Mouse (Mus musculus): ENCODE results near the gene Cbx8.

The Cbx8 gene

GRCm38 (mm10) chr11:119051426-119051825 is 10.7 kb upstream of the Cbx8 start:
- in situ Hi-C loops (cut with MboI), result loop anchor here (5.0 kb wide), 1 partner anchor 41 kb away; no protein-coding TSS in a partner anchor

GRCm38 (mm10) chr11:119050361-119050760 is 9.6 kb upstream of the Cbx8 start:
- in situ Hi-C loops (cut with MboI), result loop anchor here (5.0 kb wide), 1 partner anchor 42 kb away; no protein-coding TSS in a partner anchor

GRCm38 (mm10) chr11:119048133-119048510 is 7.4 kb upstream of the Cbx8 start:
- in situ Hi-C loops (cut with MboI), result no loop called here

- in situ Hi-C loops (cut with MboI), result no loop called here
These were observed 6.7 kb upstream of the Cbx8 start for GRCm38 (mm10) chr11:119047261-119048132.

- in situ Hi-C loops (cut with MboI), result no loop called here
These were observed 6.0 kb upstream of the Cbx8 start for GRCm38 (mm10) chr11:119046601-119047245.

GRCm38 (mm10) chr11:119044551-119045337 is 4.0 kb upstream of the Cbx8 start:
- in situ Hi-C loops (cut with MboI), result no loop called here

DNA sequence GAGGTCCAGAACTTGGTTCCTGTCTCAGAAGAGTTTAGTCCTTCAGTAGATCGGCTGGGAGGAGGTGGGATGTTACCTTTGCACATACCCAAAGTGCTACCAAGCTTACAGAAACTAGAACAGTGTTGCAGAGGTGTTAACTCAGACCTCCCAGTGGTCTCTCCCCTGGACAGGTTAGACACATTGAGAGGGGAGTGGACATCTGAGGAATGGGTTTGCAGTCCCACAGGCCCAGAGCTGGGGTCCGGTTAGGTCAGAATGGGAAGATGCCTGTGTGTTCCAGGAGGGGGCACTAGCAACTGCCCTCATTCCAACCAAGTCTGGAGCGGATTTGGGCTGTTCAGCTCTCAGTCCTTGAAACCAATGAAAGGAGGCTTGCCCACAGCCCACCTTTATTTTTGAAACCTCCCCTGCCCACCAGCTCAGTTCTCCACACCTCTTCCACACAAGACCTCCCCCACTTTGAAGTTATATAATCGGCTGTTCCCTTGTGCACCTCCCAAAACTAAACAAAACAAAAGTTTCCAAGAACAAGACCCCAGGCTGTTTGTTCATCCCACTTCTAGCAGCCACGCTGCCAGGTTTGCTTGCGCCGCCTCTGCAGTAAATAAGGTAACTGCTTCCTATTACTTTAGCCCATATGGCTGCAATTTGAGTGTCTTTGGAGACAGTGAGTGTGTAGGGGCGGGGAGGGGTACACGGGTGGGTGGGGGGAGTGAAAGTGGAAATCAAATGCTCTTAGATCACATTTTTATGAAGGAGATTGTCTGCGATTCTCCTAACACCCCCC is 3.2 kb upstream of the Cbx8 start:
- in situ Hi-C loops (cut with MboI), result no loop called here

GRCm38 (mm10) chr11:119043273-119043540 is 2.4 kb upstream of the Cbx8 start:
- in situ Hi-C loops (cut with MboI), result no loop called here

GRCm38 (mm10) chr11:119042466-119043272 is 1.9 kb upstream of the Cbx8 start:
- in situ Hi-C loops (cut with MboI), result no loop called here

DNA sequence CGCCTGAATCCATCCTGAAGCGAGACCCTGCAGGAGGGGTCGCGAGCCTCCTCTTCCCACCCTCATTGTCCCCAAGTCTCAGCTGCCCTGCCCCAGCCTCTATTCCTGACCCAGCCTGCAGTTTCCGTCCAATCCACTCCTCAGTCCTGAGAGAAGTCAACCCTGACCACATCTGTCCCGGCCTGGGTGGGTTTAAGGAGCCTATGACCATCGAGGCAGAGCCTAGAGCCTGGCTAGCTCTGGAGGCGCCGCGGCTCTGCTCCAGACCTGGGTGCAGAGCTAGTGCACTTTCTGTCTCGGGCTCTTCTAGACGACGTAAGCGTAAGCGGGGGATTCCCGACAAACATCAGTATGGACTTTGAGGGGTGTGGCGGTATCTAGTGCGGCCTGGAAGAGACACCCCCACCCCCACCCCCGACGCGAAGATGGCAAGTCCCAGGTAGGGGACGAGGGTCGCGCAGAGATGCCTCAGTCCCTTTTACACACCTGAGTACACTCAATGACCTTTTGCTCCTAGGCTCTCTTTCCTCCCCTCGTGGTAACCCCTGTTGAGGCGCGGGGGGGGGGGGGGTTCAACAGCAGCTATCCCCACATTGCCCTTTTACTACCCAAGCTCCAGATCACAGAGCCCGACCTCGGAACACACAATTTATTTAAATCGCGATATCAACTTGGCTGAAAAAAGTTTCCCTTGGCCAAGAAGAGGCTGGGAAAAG is 1.1 kb upstream of the Cbx8 start:
- in situ Hi-C loops (cut with MboI), result no loop called here

GRCm38 (mm10) chr11:119041325-119041716 is 552 bp upstream of the Cbx8 start:
- in situ Hi-C loops (cut with MboI), result no loop called here

DNA sequence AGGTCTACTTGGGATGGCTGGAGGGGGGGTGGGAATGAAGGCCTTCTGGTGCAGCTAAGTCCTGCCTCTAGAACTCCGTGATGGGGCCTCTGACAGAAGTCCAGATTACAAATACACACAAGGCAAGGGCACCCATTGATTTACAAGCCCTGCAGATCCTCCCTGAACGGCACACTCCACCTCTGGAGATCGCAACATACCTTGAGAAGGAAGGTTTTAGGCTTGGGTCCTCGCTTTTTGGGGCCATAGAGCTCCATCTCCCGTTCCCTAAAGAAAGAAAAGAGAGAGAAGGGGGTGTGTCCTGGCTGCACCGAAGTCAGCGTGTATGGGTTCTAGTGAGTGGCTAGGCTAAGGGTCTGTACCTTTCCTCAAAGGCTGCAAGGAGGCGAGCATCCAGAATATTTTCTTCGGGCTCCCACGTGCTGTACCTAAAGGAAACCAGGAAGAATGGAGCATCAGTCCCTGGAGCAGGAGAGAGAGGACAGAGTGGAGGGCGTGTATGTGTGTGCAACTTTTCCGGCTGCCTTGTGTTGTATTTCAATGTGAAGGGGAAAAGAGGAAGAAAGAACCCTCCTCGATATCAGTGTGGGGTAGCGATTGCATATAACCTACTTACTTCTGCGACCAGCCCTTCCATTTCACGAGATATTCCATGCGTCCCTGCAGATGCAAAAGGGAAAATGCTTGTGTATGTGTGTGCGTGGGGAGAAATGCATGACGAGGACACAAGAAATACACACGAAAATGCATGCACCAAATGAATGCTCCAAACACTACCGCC is 847 bp downstream of the Cbx8 start:
- in situ Hi-C loops (cut with MboI), result no loop called here

- in situ Hi-C loops (cut with MboI), result no loop called here
These were observed 1.9 kb downstream of the Cbx8 start for GRCm38 (mm10) chr11:119038744-119039484.

DNA sequence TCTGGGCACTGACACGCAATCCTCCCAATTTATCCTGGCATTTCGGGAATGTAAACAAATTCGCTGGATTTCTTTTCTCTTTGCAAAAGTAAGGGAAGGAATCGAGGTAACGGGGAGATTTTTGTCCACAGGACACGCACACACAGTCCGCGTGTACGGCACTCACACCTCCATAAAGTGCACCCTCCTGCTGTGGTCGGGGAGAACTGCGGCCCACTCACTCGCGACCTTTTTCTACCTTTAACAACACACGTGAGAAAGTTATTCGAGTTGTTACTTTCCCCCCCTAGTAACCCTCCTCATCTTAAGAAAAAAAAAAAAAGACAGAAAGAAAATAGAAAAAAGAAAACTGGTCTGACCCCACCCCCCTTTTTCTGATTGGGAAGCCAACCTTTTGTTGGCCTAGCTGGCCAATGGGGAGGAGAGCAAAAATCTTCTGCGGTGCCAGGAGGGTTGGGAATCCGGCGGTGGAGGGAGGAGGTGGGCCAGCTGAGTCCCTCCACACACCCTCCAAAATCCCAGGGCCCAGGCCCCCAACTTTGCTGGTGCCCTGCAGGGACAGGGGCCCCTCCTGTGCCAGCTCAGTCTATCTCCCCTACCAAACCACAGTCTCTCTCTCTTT is 2.9 kb downstream of the Cbx8 start:
- in situ Hi-C loops (cut with MboI), result no loop called here

DNA sequence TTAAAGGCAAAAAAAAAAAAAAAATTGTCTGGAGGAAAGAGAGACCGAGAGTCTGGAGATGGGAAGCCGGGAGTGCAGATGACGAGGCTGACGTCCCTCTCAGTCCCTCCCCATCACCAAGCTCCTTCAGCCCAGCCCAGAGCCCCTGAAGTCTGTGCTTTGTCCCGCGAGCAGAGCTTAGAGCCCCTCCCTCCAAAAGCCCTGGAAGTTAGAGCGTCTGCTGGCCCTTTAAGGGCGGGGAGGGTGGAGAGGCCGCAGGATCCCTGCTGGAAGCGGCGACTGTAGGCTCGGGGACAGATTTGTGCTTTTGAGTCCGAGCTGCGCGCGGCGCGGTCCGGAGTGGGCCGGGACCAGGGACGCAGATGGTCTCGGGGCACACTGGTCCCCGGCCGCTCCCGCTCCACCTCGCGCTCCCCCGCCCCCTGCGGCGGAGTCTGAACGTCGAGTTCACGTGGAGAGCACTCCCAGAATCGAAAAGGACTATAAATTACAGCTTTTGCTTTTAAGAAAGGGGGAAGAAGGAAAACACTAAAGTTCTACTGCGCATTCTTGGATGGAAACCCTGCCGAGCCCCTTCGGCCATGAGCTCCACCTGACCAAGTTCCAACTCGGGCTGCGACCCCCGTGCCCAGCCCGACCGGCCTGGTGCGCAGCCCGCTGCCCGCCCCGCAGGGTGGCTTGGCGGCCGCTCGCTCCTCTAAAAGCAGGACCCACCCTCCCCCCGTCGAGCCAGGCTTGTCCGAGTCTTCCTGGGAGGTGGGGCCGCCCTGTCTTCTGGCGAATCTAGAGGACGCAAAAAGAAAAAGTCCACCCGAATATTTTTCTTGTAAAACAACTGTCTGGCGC is 3.6 kb downstream of the Cbx8 start:
- in situ Hi-C loops (cut with MboI), result no loop called here

DNA sequence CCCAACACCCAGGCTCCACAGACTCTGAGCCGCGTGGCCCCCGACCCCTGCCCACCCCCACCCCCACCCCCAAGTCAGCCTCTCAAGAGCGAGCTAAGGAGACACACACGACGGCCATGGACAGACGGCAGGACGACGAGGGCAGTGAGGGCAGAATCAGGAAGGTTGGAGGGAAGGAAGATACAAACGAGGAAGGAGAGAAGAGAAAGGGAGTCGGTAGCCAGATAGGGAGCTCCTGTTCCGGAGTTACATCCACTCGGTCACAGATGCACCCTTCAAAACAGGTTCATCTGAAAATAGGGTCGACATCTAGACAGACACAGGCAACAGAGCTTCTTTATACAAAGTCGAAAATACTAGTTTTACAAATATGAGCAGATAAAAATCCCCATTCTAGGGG is 4.3 kb downstream of the Cbx8 start:
- in situ Hi-C loops (cut with MboI), result no loop called here

GRCm38 (mm10) chr11:119035686-119036165 is 5.0 kb downstream of the Cbx8 start:
- in situ Hi-C loops (cut with MboI), result no loop called here

All from mature B cell (primary cell).